Comparison of ENCODE assay signal across 8 mouse cellular contexts in the genomic region with DNA sequence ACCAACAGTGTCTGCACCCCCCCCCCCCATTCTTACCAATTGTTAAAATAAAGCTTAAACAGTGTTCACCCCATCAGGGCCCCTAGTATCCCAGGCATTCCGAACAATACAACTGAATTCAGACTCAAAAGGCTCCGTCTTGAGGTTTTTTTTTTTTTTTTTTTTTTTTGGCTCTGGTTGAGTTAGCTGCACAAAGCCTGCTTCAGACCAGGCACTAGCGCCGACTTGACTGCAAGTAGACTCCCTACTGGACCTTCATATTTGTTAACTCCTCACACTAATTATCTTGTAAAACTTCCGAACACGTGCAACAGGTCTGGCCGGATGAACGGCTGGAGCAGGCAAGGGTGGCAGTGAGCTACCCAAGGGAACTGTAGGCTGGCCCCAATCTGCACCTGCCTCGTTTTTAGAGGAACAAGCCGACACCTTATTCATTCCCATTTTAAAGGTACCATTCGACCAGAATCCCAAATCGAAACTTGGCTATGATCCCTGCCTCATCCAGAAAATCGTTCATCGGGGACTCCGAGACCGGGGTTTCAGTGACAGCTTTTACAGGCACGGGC. TPM values are rescaled to one million over a fixed set of nuclear protein-coding genes. Genes with fewer than 3 reads are reported as not detected.
A peak's percentile ranks its signal among the peaks of the same experiment; 100 is the strongest.
DNase-seq lines count a peak whose midpoint lies in the region; ATAC-seq and TF ChIP-seq lines count a peak whose summit lies in the region.

No protein-coding gene starts in this region.

- no peak overlapping the region for H3K27ac ChIP-seq in thymus, adult 2 months (ENCODE audit: control insufficient read depth, insufficient read depth, low read length)
- H3K27ac ChIP-seq in limb, embryonic 15.5 days: peak overlapping the region; percentile 88
- peak overlapping the region; percentile 28 for H3K27ac ChIP-seq in neural tube, embryonic 11.5 days (ENCODE audit: low read depth, low read length)

- TF ChIP-seq POLR2A in thymus, adult 2 months (IDR thresholded peaks at IDR 0.05; ENCODE audit: control insufficient read depth, extremely low read depth, insufficient read depth, low read length, poor library complexity): no peak

- H3K4me3 ChIP-seq in thymus, adult 2 months (ENCODE audit: control insufficient read depth, insufficient read depth, low read length): peak overlapping the region; percentile 95
- peak overlapping the region; percentile 90 for H3K4me3 ChIP-seq in limb, embryonic 15.5 days
- peak overlapping the region; percentile 80 for H3K4me3 ChIP-seq in neural tube, embryonic 11.5 days (ENCODE audit: low read depth, low read length)

- H3K9me3 ChIP-seq in limb, embryonic 15.5 days: no peaks in the 10 kb centered on the region
- no peaks in the 10 kb centered on the region for H3K9me3 ChIP-seq in neural tube, embryonic 11.5 days (ENCODE audit: control insufficient read depth, low read length)

- no peak for ATAC-seq in limb, embryonic 15.5 days (ENCODE audit: insufficient number of reproducible peaks, low FRiP score, low TSS enrichment, low read depth)
- ATAC-seq in neural tube, embryonic 11.5 days (ENCODE audit: insufficient read depth, low FRiP score, low TSS enrichment): no peak

- H3K9ac ChIP-seq in limb, embryonic 15.5 days: peak overlapping the region; percentile 85
- peak overlapping the region; percentile 79 for H3K9ac ChIP-seq in neural tube, embryonic 11.5 days (ENCODE audit: low read length)

- peaks cover 28% of the 10 kb centered on the region for H3K36me3 ChIP-seq in thymus, adult 2 months (ENCODE audit: control insufficient read depth, insufficient read depth, low read length)
- peaks cover 34% of the 10 kb centered on the region for H3K36me3 ChIP-seq in limb, embryonic 15.5 days
- H3K36me3 ChIP-seq in neural tube, embryonic 11.5 days (ENCODE audit: control insufficient read depth, insufficient read depth, low read length): peaks cover 16% of the 10 kb centered on the region

- WGBS in thymus, adult 2 months: under 1% methylated on average over 17 of the region's 17 CpGs
- under 1% methylated on average over 17 of the region's 17 CpGs for WGBS in limb, embryonic 15.5 days
- WGBS in neural tube, embryonic 11.5 days: 2% methylated on average over 17 of the region's 17 CpGs

- peak; percentile 46 for DNase-seq in cerebellum, adult 9-10 months
- no peak for DNase-seq in cerebellum, adult 18-20 months
- no peak for DNase-seq in thymus, adult 2 months
- DNase-seq in thymus, postnatal 4 days: no peak
- DNase-seq in forelimb bud, embryonic 11.5 days (ENCODE audit: low read depth, low spot score): peak; percentile 21
- peak; percentile 22 for DNase-seq in neural tube, embryonic 11.5 days (ENCODE audit: low spot score)
- DNase-seq in spleen, adult 12 weeks (ENCODE audit: low spot score): no peak

- H3K4me2 ChIP-seq in limb, embryonic 15.5 days: peak overlapping the region; percentile 67
- peak overlapping the region; percentile 83 for H3K4me2 ChIP-seq in neural tube, embryonic 11.5 days (ENCODE audit: low read depth)

- no peak for TF ChIP-seq CTCF in thymus, adult 2 months (IDR thresholded peaks at IDR 0.05; ENCODE audit: borderline replicate concordance, control insufficient read depth, extremely low read depth, insufficient read depth, low read length, poor library complexity)

- H3K4me1 ChIP-seq in thymus, adult 2 months (replicated peaks; ENCODE audit: control insufficient read depth, insufficient read depth, low read length): no peaks in the 10 kb centered on the region
- peaks cover 16% of the 10 kb centered on the region for H3K4me1 ChIP-seq in limb, embryonic 15.5 days
- peaks cover 4% of the 10 kb centered on the region; the same call in 1 of the 2 replicates for H3K4me1 ChIP-seq in neural tube, embryonic 11.5 days (ENCODE audit: control insufficient read depth, insufficient read depth, low read length)

- H3K27me3 ChIP-seq in thymus, adult 2 months (ENCODE audit: control insufficient read depth, insufficient read depth, low read length): no peaks in the 10 kb centered on the region
- H3K27me3 ChIP-seq in limb, embryonic 15.5 days: no peaks in the 10 kb centered on the region
- no peaks in the 10 kb centered on the region for H3K27me3 ChIP-seq in neural tube, embryonic 11.5 days (ENCODE audit: control insufficient read depth, insufficient read depth, low read length)

RNA-seq across cellular contexts. Expression of a gene that starts 0.8 kb away (rescaled TPM):
- 48.9 and 52.2 TPM in 2 replicates for polyA plus RNA-seq in thymus, adult 2 months (2012; rRNA removed)
- 273 and 293 TPM in 2 replicates for polyA plus RNA-seq in limb, embryonic 15.5 days (2015; fragmentation: Nextera tagmentation; extraction: Ambion mirVana)
- 335 and 339 TPM in 2 replicates for polyA plus RNA-seq in neural tube, embryonic 11.5 days (2014; fragmentation: Nextera tagmentation; extraction: Ambion mirVana)

Comparison
In these comparisons a context has a peak if more than half of its experiments do, and no peak if none do; other contexts are left out.
1. DNase-seq: peak in cerebellum, adult 9-10 months (single experiment), forelimb bud, embryonic 11.5 days (single experiment) and neural tube, embryonic 11.5 days (single experiment); none in cerebellum, adult 18-20 months (0 of 2), thymus, adult 2 months (single experiment), thymus, postnatal 4 days (single experiment) and spleen, adult 12 weeks (single experiment).
2. Peak in every context shown above with its lines, with median percentiles within 50 percentile points of each other: H3K4me3 ChIP-seq.